Mouse (Mus musculus): ENCODE measurements around the gene Tmprss11d.

Gene Tmprss11d

GRCm38 (mm10) chr5:86306116-86306515 is 67.1 kb downstream of the Tmprss11d start:
- H3K9me3 ChIP-seq (ENCODE audit: low read length): no peaks in the 10 kb centered on the region
- no peaks in the 10 kb centered on the region for H3K36me3 ChIP-seq (ENCODE audit: insufficient read depth, low read length)
- no peak for TF ChIP-seq POU5F1 (IDR thresholded peaks at IDR 0.05; ENCODE audit: borderline replicate concordance, low read length)
- TF ChIP-seq NANOG (IDR thresholded peaks at IDR 0.05; ENCODE audit: borderline replicate concordance, low read length): no peak
- TF ChIP-seq CTCF (conservative IDR thresholded peaks at IDR 0.05; ENCODE audit: low read length): no peak
- no peak overlapping the region for H3K4me3 ChIP-seq (replicated peaks; ENCODE audit: low read length)
- no peaks in the 10 kb centered on the region for H3K4me1 ChIP-seq (replicated peaks; ENCODE audit: low read depth, low read length)
- H3K27me3 ChIP-seq (ENCODE audit: insufficient read depth, low read length): no peaks in the 10 kb centered on the region

GRCm38 (mm10) chr5:86303877-86304276 is 69.3 kb downstream of the Tmprss11d start:
- Histone ChIP-seq H3K9me3 (ENCODE audit: low read length) (no peaks in the 10 kb centered on the region), H3K4me3 (replicated peaks; ENCODE audit: low read length) (no peak overlapping the region), H3K4me1 (replicated peaks; ENCODE audit: low read depth, low read length) (no peaks in the 10 kb centered on the region), H3K27me3 (ENCODE audit: insufficient read depth, low read length) (no peaks in the 10 kb centered on the region), H3K36me3 (ENCODE audit: insufficient read depth, low read length) (no peaks in the 10 kb centered on the region)
- TF ChIP-seq CTCF (conservative IDR thresholded peaks at IDR 0.05; ENCODE audit: low read length): no peak
- TF ChIP-seq NANOG (IDR thresholded peaks at IDR 0.05; ENCODE audit: borderline replicate concordance, low read length): no peak
- TF ChIP-seq POU5F1 (IDR thresholded peaks at IDR 0.05; ENCODE audit: borderline replicate concordance, low read length): no peak

- Histone ChIP-seq H3K9me3 (ENCODE audit: low read length) (no peaks in the 10 kb centered on the region), H3K4me3 (replicated peaks; ENCODE audit: low read length) (no peak within 1 kb of the TSS), H3K4me1 (replicated peaks; ENCODE audit: low read depth, low read length) (no peaks in the 10 kb centered on the region), H3K27me3 (ENCODE audit: insufficient read depth, low read length) (no peaks in the 10 kb centered on the region), H3K36me3 (ENCODE audit: insufficient read depth, low read length) (no peaks in the 10 kb centered on the region)
- no peak for TF ChIP-seq POU5F1 (IDR thresholded peaks at IDR 0.05; ENCODE audit: borderline replicate concordance, low read length)
- no peak for TF ChIP-seq CTCF (conservative IDR thresholded peaks at IDR 0.05; ENCODE audit: low read length)
- no peak for TF ChIP-seq NANOG (IDR thresholded peaks at IDR 0.05; ENCODE audit: borderline replicate concordance, low read length)
Measured at GRCm38 (mm10) chr5:86289208-86289607, 84.0 kb downstream of the Tmprss11d start, which contains the start of gene Tmprss11c. Tmprss11c (minus strand) TSS chr5:86289308.

Measured in E14TG2a.4 (cell line).